Mouse (Mus musculus) spleen, adult 2 months (tissue): ENCODE results near the gene Vmn1r80.
"Not testable (repeated sequence)": the region's sequence is repeated elsewhere in the genome, so short reads cannot be mapped to it uniquely, and the experiment has no call there.

ENCODE experiments used
- CTCF ChIP-seq: fragments of 200-500 bp; IDR thresholded peaks from 2 replicates; pipeline ENCODE4 v1.5.1; 2011; ENCODE audit warnings: mild to moderate bottlenecking, inconsistent platforms; ENCODE audit not compliant: insufficient read depth, insufficient read length, insufficient replicate concordance; ENCODE audit errors: extremely low read depth
- POLR2A ChIP-seq: fragments of 200-500 bp; IDR thresholded peaks from 2 replicates; pipeline ENCODE4 v1.6.1; 2011; ENCODE audit warnings: low read depth, low read length, inconsistent platforms

DNA sequence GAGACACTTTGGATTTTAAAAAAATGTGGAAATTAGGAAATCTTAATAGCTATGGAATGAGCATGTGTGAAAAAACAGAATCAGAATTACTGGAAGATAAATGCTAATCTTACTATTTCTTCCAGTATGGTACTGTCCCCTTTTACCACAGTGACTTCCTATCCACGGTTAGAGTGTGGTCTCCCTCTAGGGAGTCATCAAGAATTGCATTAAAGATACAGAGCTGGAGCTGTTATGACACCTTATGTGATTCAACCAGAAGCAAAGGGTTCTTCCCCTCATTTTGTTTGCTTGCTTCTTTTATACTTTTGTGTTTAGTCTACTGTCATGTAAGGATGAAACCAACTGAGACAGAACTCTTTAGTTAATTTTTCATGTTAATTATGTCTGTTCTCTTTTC is 32.6 kb upstream of the Vmn1r80 start:
- not testable (repeated sequence) for TF ChIP-seq POLR2A, CTCF
